Mouse (Mus musculus) limb, embryonic 13.5 days (tissue): Measurements from ENCODE around the gene Fam229a. TPM values are rescaled to one million over a fixed set of nuclear protein-coding genes. Genes with fewer than 3 reads are reported as not detected.
A peak's percentile ranks its signal among the peaks of the same experiment; 100 is the strongest.
"Not testable (repeated sequence)": the region's sequence is repeated elsewhere in the genome, so short reads cannot be mapped to it uniquely, and the experiment has no call there.

Source experiments
- ATAC-seq: fragments of 200-750 bp; cut with Nextera tagmentation; 2 replicates; pipeline ENCODE4 v1.8.0; 2017; ENCODE audit warnings: low read depth, moderate number of reproducible peaks, moderate TSS enrichment; ENCODE audit not compliant: low FRiP score
- H3K27ac ChIP-seq: fragments of 300-500 bp; sonication (generic); 2 replicates; pipeline ENCODE4 v1.5.1; 2015; ENCODE audit warnings: inconsistent platforms, mild to moderate bottlenecking, moderate library complexity
- H3K27me3 ChIP-seq: fragments of 300-500 bp; sonication (generic); 2 replicates; pipeline ENCODE4 v1.6.1; 2015; ENCODE audit warnings: mild to moderate bottlenecking, inconsistent platforms
- H3K36me3 ChIP-seq: fragments of 300-500 bp; sonication (generic); 2 replicates; pipeline ENCODE4 v1.6.1; 2015; ENCODE audit warnings: inconsistent platforms, mild to moderate bottlenecking, moderate library complexity
- H3K4me1 ChIP-seq: fragments of 300-500 bp; sonication (generic); 2 replicates; pipeline ENCODE4 v1.6.1; 2015; ENCODE audit warnings: inconsistent platforms
- H3K4me2 ChIP-seq: fragments of 300-500 bp; sonication (generic); replicated peaks from 2 replicates; pipeline ENCODE4 v1.6.1; 2015; ENCODE audit warnings: inconsistent platforms, mild to moderate bottlenecking, moderate library complexity
- H3K4me3 ChIP-seq: fragments of 300-500 bp; sonication (generic); 2 replicates; pipeline ENCODE4 v1.5.1; 2015; ENCODE audit warnings: moderate library complexity, mild to moderate bottlenecking, inconsistent platforms
- H3K9ac ChIP-seq: fragments of 300-500 bp; sonication (generic); 2 replicates; pipeline ENCODE4 v1.6.1; 2015; ENCODE audit warnings: mild to moderate bottlenecking, inconsistent platforms
- H3K9me3 ChIP-seq: fragments of 300-500 bp; sonication (generic); 2 replicates; pipeline ENCODE4 v1.6.1; 2016; ENCODE audit warnings: inconsistent platforms
- WGBS: fragments of 180-500 bp; shearing (Covaris S2); methylation state at CpG from one replicate; pipeline ENCODE4 v1.1.7; 2015; 5-methylcytosine and 5-hydroxymethylcytosine counted together
- polyA plus RNA-seq: library from polyadenylated mRNA; unstranded; fragments of >200 nt; fragmentation: Nextera tagmentation; extraction: Ambion mirVana; gene quantifications from 2 replicates; pipeline ENCODE4 v1.2.1, GENCODE M21; 2015

The Fam229a gene
- polyA plus RNA-seq, 1 experiment from 2014 or later = not detected

DNA sequence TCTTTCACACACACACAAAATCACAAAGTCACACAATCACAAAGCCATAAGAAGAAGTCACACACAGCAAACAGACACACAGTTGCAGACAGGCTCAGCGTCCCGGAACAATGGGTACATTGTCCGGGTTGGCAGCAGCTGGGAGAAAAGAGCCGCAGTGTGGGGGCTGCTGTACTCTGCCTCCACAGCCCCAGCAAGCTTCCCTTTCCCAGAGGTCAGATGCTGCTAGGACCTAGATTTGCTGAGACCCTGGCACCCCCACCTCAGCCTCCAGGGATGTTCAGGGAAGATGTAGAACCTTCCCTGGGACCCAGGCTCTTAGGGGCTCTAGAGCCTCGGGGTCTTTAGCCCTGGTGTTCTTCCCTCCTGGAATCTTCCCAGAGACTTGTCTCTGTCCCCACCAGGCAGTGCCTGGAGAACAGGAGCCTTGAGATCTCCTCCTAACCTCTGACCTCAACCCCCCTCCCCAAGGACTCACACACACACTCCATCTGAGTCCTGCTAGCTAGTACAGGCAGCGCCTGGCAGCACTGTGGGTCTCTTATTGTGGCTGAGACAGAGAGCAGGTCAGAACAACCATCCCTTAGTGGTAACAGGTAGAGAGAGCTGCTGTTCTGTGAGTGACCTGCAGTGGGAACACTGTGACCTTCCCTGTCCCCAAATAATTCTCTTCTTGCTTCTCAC, 20.6 kb downstream of the Fam229a start:
- peaks cover 14% of the 10 kb centered on the region for H3K36me3 ChIP-seq
- H3K4me2 ChIP-seq = no peak overlapping the region
- no peak for ATAC-seq
- no peak overlapping the region for H3K9ac ChIP-seq
- peak overlapping the region; percentile 22; the same call in 1 of the 2 replicates for H3K27ac ChIP-seq
- H3K27me3 ChIP-seq = no peaks in the 10 kb centered on the region
- WGBS = 62% methylated on average over 6 of the region's 6 CpGs
- H3K4me3 ChIP-seq = no peak overlapping the region
- no peaks in the 10 kb centered on the region for H3K9me3 ChIP-seq
- H3K4me1 ChIP-seq = peaks cover 32% of the 10 kb centered on the region

DNA sequence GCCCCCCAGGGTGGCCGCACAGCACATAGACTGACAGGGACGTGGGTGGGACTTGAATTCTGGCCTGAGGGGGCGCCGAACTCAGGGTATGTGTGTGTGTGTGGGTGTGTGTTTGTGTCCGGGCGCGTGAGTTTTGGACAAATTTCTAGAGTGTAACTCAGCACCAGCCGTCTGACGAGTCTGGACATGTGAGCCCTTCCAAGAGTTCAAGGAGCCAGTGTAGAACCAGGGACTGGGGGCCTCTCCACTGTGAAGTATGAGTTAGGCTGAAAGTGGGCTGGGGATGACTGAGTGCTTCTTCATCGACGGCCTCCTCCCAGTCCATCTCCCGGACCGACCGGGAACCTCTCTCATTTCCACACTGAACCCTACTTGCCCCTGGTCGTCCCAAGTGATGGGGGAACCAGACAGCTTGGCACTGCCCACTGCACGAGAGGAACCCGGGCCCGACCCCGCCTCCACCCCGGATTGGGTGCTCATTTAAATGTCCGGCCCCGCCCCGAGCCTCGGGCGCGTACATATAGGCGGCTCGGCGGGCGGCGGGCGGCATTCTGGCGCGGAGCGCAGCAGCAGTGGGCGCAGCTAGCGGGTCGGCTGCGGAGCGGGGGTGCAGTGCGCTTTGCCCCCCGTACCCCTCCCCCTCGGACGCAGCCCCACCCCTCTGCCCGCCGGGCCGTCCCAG, 22.2 kb downstream of the Fam229a start, which contains the start of gene Marcksl1:
TSS of gene Marcksl1 (plus strand) at position 496 of the 682 bp plus-strand sequence.
- ATAC-seq = peak; percentile 84
- Histone ChIP-seq H3K9me3 (no peaks in the 10 kb centered on the region), H3K9ac (peak within 1 kb of the TSS; percentile 100), H3K27ac (peak within 1 kb of the TSS; percentile 97), H3K4me3 (peak within 1 kb of the TSS; percentile 99), H3K4me2 (peak within 1 kb of the TSS; percentile 90), H3K36me3 (peaks cover 31% of the 10 kb centered on the region), H3K4me1 (peaks cover 37% of the 10 kb centered on the region), H3K27me3 (no peaks in the 10 kb centered on the region)
- 7% methylated on average over 44 of the region's 47 CpGs for WGBS

DNA sequence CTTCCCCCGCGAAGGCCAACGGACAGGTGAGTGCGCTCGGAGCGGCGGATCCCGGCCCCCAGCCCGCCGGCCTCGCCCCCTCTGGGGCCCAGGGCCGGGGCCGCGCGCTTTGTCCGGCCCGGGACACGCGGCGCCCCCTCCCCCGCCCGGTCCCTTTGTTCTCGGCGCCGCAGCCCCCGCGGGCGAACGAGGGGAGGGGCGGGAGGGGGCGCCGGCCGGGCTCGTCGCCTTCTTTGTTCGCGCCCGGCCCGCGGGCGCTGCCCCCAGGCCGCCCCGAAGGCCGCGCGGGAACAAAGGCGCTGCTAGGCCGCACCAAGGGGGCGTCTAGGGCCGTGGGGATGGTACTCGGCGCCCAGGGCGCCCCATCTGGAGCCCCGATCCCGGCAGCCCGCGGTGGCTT, 22.9 kb downstream of the Fam229a start:
- H3K4me1 ChIP-seq = peaks cover 37% of the 10 kb centered on the region
- no peaks in the 10 kb centered on the region for H3K27me3 ChIP-seq
- ATAC-seq = no peak; the same call in none of the 2 replicates
- H3K27ac ChIP-seq = peak overlapping the region; percentile 97
- H3K36me3 ChIP-seq = peaks cover 38% of the 10 kb centered on the region
- WGBS = under 1% methylated on average over 51 of the region's 57 CpGs
- H3K9ac ChIP-seq = peak overlapping the region; percentile 100
- no peaks in the 10 kb centered on the region for H3K9me3 ChIP-seq
- H3K4me3 ChIP-seq = peak overlapping the region; percentile 99
- peak overlapping the region; percentile 90 for H3K4me2 ChIP-seq

DNA sequence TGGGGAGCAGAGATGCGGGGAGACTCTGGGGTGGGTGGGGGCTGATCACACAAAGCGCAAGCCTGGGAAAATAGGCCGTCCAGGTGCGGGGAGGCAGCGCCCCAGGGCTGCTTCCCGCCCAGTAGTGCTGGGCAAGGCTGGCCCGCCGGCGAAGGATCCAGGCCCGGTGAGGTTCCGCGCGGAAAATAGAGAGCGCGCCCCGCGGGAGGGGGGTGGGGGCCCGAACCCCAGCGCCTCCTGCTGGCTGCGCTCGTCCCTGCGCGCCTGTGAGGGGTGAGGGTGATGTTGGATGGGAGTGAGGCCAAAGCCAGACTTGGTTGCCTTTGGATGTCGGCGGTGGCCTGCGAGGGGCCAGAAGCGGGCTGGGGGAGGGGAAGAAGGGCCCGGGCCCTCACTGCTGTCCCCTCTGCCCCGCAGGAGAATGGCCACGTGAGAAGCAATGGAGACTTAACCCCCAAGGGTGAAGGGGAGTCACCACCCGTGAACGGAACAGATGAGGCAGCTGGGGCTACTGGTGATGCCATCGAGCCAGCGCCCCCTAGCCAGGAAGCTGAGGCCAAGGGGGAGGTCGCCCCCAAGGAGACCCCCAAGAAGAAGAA, 23.4 kb downstream of the Fam229a start:
- peak; percentile 30; the same call in 1 of the 2 replicates for ATAC-seq
- H3K27ac ChIP-seq = peak overlapping the region; percentile 97
- H3K9ac ChIP-seq = peak overlapping the region; percentile 100
- H3K4me3 ChIP-seq = peak overlapping the region; percentile 99
- no peaks in the 10 kb centered on the region for H3K27me3 ChIP-seq
- peaks cover 37% of the 10 kb centered on the region for H3K4me1 ChIP-seq
- H3K9me3 ChIP-seq = no peaks in the 10 kb centered on the region
- H3K36me3 ChIP-seq = peaks cover 41% of the 10 kb centered on the region
- WGBS = under 1% methylated on average over 35 of the region's 35 CpGs
- peak overlapping the region; percentile 90 for H3K4me2 ChIP-seq

DNA sequence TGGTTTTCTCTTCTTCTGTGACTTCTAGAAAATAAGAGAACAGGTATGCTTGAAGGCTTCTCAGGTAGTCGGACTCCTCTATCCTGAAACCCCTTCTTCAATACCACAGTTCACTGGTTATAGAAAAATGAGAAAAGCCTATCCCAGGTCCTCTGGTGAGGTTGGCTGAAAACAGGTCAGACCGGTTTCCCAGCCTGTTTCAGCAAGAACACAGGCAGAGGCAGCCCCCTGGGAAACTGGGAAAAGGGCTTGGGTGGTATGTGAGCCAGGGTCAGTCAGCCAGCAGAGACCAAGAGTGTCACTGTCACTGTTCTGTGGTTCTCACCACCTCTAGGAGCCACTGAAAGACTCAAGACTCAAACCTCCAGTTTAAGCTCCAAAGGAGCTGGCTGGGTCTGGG, 25.9 kb downstream of the Fam229a start:
- H3K27ac ChIP-seq = peak overlapping the region; percentile 58; the same call in 1 of the 2 replicates
- no peak overlapping the region; the same call in 1 of the 2 replicates for H3K9ac ChIP-seq
- no peak overlapping the region for H3K4me3 ChIP-seq
- peaks cover 25% of the 10 kb centered on the region for H3K4me1 ChIP-seq
- 0 out of 2 replicates have a peak overlapping the region, but pooled peaks have one; percentile 27 for H3K4me2 ChIP-seq
- H3K9me3 ChIP-seq = no peaks in the 10 kb centered on the region
- no peak for ATAC-seq
- no peaks in the 10 kb centered on the region for H3K27me3 ChIP-seq
- H3K36me3 ChIP-seq = peaks cover 66% of the 10 kb centered on the region
- 51% methylated on average over 2 of the region's 2 CpGs for WGBS

DNA sequence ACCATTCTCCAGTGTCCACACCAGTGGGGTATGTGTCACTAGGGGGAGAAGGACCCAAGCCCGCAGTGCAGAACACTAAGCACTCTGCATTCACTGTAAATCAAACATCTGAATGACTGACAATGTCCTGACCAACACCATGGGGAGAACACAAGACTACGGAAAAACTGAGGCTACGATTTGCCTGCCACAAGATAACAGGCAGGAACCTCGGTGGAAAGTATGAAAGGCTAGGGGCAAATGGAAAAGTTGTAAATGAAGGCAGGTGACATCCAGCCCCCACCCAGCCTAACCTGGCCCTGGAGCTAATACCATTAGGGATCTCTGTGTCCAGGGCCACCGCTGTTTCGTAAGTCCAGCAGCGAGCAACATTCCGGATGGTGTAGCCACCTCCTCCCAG, 27.5 kb downstream of the Fam229a start:
- Histone ChIP-seq H3K27ac (no peak overlapping the region), H3K4me3 (no peak overlapping the region), H3K4me1 (peaks cover 19% of the 10 kb centered on the region), H3K9me3 (no peaks in the 10 kb centered on the region), H3K27me3 (no peaks in the 10 kb centered on the region), H3K9ac (no peak overlapping the region), H3K36me3 (peaks cover 82% of the 10 kb centered on the region), H3K4me2 (no peak overlapping the region)
- 87% methylated on average over 8 of the region's 8 CpGs for WGBS
- no peak for ATAC-seq

DNA sequence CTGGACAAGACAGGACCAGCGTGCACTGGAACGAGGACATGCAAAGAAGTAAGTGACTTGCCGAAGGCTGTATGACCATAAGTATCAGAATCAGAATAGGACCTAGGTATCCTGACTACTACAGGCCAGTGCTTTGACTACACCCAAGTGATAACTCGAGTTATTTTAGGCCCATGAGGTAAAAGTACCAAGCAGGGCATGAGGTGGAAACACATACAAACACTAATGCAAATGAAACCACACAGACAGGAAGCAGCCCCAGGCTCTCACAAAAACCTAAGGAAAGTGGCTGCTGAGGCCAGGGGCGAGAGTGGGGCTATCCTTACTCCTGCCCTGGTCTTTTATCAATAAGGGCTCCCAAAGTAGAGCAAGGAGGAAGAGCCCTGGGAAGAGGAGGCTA, 34.3 kb downstream of the Fam229a start:
- 88% methylated on average over 5 of the region's 5 CpGs for WGBS
- H3K4me3 ChIP-seq = no peak overlapping the region
- H3K4me2 ChIP-seq = no peak overlapping the region
- H3K36me3 ChIP-seq = peaks cover 94% of the 10 kb centered on the region
- no peaks in the 10 kb centered on the region for H3K4me1 ChIP-seq
- H3K9me3 ChIP-seq = no peaks in the 10 kb centered on the region
- no peak overlapping the region for H3K9ac ChIP-seq
- no peak for ATAC-seq
- no peaks in the 10 kb centered on the region for H3K27me3 ChIP-seq
- H3K27ac ChIP-seq = no peak overlapping the region

DNA sequence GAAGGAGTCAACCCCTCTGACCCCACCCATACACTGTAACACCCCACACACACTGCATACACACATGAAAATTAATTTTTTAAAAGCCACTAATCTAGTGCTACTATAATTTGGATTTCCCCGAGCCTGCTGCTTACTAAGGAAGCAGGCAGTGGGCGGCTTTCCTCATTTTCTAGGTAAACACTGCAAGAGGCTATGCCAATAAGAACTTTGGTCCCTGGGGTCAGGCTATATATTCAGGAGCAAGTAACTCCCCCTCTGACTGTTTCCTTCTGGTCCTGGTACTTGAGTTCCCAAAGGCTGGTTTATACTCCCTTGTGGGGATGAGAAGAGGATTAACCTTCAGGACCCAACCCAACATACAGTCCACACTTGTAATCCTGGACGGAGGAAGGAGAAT, 34.9 kb downstream of the Fam229a start:
- 80% methylated on average over 3 of the region's 3 CpGs for WGBS
- peaks cover 94% of the 10 kb centered on the region for H3K36me3 ChIP-seq
- no peak for ATAC-seq

DNA sequence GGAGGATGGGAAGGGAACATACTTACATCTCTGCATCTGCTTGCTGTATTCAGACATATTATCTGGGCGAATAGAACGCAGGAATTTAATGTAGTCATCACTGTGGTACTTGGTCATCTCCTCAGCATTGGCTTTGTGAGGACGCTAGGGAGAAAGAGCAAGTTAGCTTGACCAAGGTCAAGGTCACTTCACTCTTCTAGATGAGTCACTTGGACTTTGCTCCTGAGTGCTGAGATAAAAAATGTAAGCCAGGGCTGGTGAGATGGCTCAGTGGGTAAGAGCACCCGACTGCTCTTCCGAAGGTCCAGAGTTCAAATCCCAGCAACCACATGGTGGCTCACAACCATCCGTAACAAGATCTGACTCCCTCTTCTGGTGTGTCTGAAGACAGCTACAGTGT, 37.9 kb downstream of the Fam229a start:
- not testable (repeated sequence) for H3K4me3 ChIP-seq, ATAC-seq, H3K27me3 ChIP-seq, H3K4me1 ChIP-seq, H3K9ac ChIP-seq, H3K27ac ChIP-seq, H3K9me3 ChIP-seq, H3K4me2 ChIP-seq
- WGBS = 92% methylated on average over 6 of the region's 6 CpGs
- peaks cover 90% of the 10 kb centered on the region for H3K36me3 ChIP-seq

More for the DNA sequence above, 34.9 kb downstream of the Fam229a start:
- H3K4me3 ChIP-seq = no peak overlapping the region
- H3K4me1 ChIP-seq = no peaks in the 10 kb centered on the region
- H3K9me3 ChIP-seq = no peaks in the 10 kb centered on the region
- no peaks in the 10 kb centered on the region for H3K27me3 ChIP-seq
- H3K9ac ChIP-seq = no peak overlapping the region
- no peak overlapping the region for H3K27ac ChIP-seq
- no peak overlapping the region for H3K4me2 ChIP-seq

DNA sequence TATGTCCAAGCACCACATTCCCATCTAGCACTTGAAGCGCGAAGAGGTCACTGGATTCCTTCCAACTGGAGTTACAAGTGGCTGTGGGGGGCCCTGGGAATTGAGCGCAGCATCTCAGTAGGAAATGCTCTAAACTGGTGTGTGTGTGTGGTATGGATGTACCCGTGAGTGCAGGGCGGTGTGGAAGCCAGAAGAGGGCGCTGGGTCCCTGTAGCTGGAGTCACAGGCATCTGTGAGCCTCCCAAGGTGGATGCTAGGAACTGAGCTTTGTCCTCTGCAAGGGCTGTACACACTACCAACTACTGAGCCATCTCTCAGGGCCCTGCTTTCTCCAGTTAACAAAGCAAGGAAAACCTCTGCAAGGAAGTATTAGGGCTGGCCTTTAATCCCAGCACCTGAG, 49.0 kb downstream of the Fam229a start:
- H3K4me2 ChIP-seq = no peak overlapping the region
- no peak for ATAC-seq

More for the DNA sequence above, 49.0 kb downstream of the Fam229a start:
- H3K9me3 ChIP-seq = no peaks in the 10 kb centered on the region
- peaks cover 45% of the 10 kb centered on the region for H3K36me3 ChIP-seq
- no peak overlapping the region for H3K27ac ChIP-seq
- H3K4me1 ChIP-seq = peaks cover 17% of the 10 kb centered on the region
- no peak overlapping the region for H3K9ac ChIP-seq
- H3K4me3 ChIP-seq = no peak overlapping the region; the same call in 1 of the 2 replicates
- 92% methylated on average over 6 of the region's 6 CpGs for WGBS
- no peaks in the 10 kb centered on the region for H3K27me3 ChIP-seq
